Mouse (Mus musculus) MEL (cell line): Measurements from ENCODE around the gene Rcan2.

Experiments used
- CTCF ChIP-seq, 3 experiments: IDR thresholded peaks in 2 of 3; conservative IDR thresholded peaks in 1 of 3; 2 replicates each; pipeline ENCODE4 v1.5.1; 2011 to 2012; ENCODE audit warnings: low read length in 3 of 3, low read depth in 2 of 3, mild to moderate bottlenecking in 2 of 3, improper control_type of control experiment in 1 of 3, inconsistent platforms in 1 of 3, mixed read lengths in 1 of 3, moderate library complexity in 1 of 3; ENCODE audit not compliant: control insufficient read depth in 1 of 3, insufficient read depth in 1 of 3, poor library complexity in 1 of 3, severe bottlenecking in 1 of 3
- ETS1 ChIP-seq: IDR thresholded peaks from 2 replicates; pipeline ENCODE4 v1.6.1; 2012; ENCODE audit warnings: low read depth, mild to moderate bottlenecking, inconsistent platforms, low read length, improper control_type of control experiment, moderate library complexity

GRCm38 (mm10) chr17:44061289-44061890 lies 260.2 kb downstream of the Rcan2 start:
- TF ChIP-seq CTCF (IDR thresholded peaks at IDR 0.05 in 2 of 3, conservative IDR thresholded peaks at IDR 0.05 in 1 of 3; ENCODE audit: control insufficient read depth in 1 of 3, insufficient read depth in 1 of 3, low read depth in 2 of 3, low read length in 3 of 3, poor library complexity in 1 of 3, severe bottlenecking in 1 of 3) (no peak), ETS1 (no peak)
